Mouse (Mus musculus): ENCODE measurements around the gene Ucma. TPM values are rescaled to one million over a fixed set of nuclear protein-coding genes. Genes with fewer than 3 reads are reported as not detected.

Ucma gene
- polyA plus RNA-seq, 1 experiment from 2014 or later = not detected

- WGBS = 33% methylated on average over 5 of the region's 5 CpGs
- Histone ChIP-seq H3K27ac (no peak overlapping the region), H3K4me2 (no peak overlapping the region), H3K4me1 (0 out of 2 replicates have a peak, but pooled peaks cover 2% of the 10 kb centered on the region), H3K9ac (no peak overlapping the region), H3K27me3 (no peaks in the 10 kb centered on the region), H3K4me3 (replicated peaks) (no peak overlapping the region), H3K9me3 (replicated peaks) (no peaks in the 10 kb centered on the region), H3K36me3 (no peaks in the 10 kb centered on the region)
- ATAC-seq (replicated peaks; ENCODE audit: low FRiP score) = no peak
These were observed 8.1 kb downstream of the Ucma start for GRCm38 (mm10) chr2:4983987-4984386.

- WGBS = 82% methylated on average over 6 of the region's 6 CpGs
- no peak overlapping the region for H3K4me3 ChIP-seq (replicated peaks)
- ATAC-seq (replicated peaks; ENCODE audit: low FRiP score) = no peak
These were observed 9.1 kb downstream of the Ucma start for GRCm38 (mm10) chr2:4985000-4985399.

GRCm38 (mm10) chr2:4986798-4987197 lies 10.9 kb downstream of the Ucma start:
- Histone ChIP-seq H3K27me3 (no peaks in the 10 kb centered on the region), H3K4me2 (no peak overlapping the region), H3K9ac (no peak overlapping the region), H3K4me1 (0 out of 2 replicates have a peak, but pooled peaks cover 2% of the 10 kb centered on the region), H3K4me3 (replicated peaks) (no peak overlapping the region), H3K27ac (no peak overlapping the region), H3K9me3 (replicated peaks) (no peaks in the 10 kb centered on the region), H3K36me3 (peaks cover 17% of the 10 kb centered on the region)
- 67% methylated on average over 4 of the region's 4 CpGs for WGBS
- no peak for ATAC-seq (replicated peaks; ENCODE audit: low FRiP score)

More at GRCm38 (mm10) chr2:4985000-4985399, 9.1 kb downstream of the Ucma start:
- Histone ChIP-seq H3K4me1 (0 out of 2 replicates have a peak, but pooled peaks cover 2% of the 10 kb centered on the region), H3K9ac (no peak overlapping the region), H3K27me3 (no peaks in the 10 kb centered on the region), H3K9me3 (replicated peaks) (no peaks in the 10 kb centered on the region), H3K36me3 (peaks cover 2% of the 10 kb centered on the region; the same call in 1 of the 2 replicates), H3K4me2 (no peak overlapping the region), H3K27ac (no peak overlapping the region)

- H3K9me3 ChIP-seq (replicated peaks) = no peaks in the 10 kb centered on the region
- H3K27ac ChIP-seq = no peak overlapping the region
- 0 out of 2 replicates have a peak, but pooled peaks cover 2% of the 10 kb centered on the region for H3K4me1 ChIP-seq
- peaks cover 21% of the 10 kb centered on the region for H3K36me3 ChIP-seq
- H3K4me2 ChIP-seq = no peak overlapping the region
- H3K9ac ChIP-seq = no peak overlapping the region
- 76% methylated on average over 8 of the region's 8 CpGs for WGBS
- no peak overlapping the region for H3K4me3 ChIP-seq (replicated peaks)
- no peak for ATAC-seq (replicated peaks; ENCODE audit: low FRiP score)
- no peaks in the 10 kb centered on the region for H3K27me3 ChIP-seq
These were observed 11.7 kb downstream of the Ucma start for GRCm38 (mm10) chr2:4987388-4988180.

GRCm38 (mm10) chr2:4988826-4989424 lies 13.0 kb downstream of the Ucma start:
- Histone ChIP-seq H3K4me1 (0 out of 2 replicates have a peak, but pooled peaks cover 2% of the 10 kb centered on the region), H3K4me3 (replicated peaks) (no peak overlapping the region), H3K4me2 (no peak overlapping the region), H3K27me3 (no peaks in the 10 kb centered on the region), H3K9ac (no peak overlapping the region), H3K9me3 (replicated peaks) (no peaks in the 10 kb centered on the region), H3K27ac (no peak overlapping the region), H3K36me3 (peaks cover 35% of the 10 kb centered on the region)
- no peak for ATAC-seq (replicated peaks; ENCODE audit: low FRiP score)
- 79% methylated on average over 11 of the region's 11 CpGs for WGBS

GRCm38 (mm10) chr2:4993584-4993983 lies 17.7 kb downstream of the Ucma start:
- H3K27ac ChIP-seq = no peak overlapping the region
- no peaks in the 10 kb centered on the region for H3K4me1 ChIP-seq
- no peaks in the 10 kb centered on the region for H3K27me3 ChIP-seq
- no peak overlapping the region for H3K4me3 ChIP-seq (replicated peaks)
- no peak for ATAC-seq (replicated peaks; ENCODE audit: low FRiP score)
- H3K36me3 ChIP-seq = peaks cover 79% of the 10 kb centered on the region
- H3K9ac ChIP-seq = no peak overlapping the region
- 89% methylated on average over 11 of the region's 11 CpGs for WGBS
- H3K9me3 ChIP-seq (replicated peaks) = no peaks in the 10 kb centered on the region
- no peak overlapping the region for H3K4me2 ChIP-seq

GRCm38 (mm10) chr2:4994436-4994835 lies 18.5 kb downstream of the Ucma start:
- H3K36me3 ChIP-seq = peaks cover 86% of the 10 kb centered on the region
- H3K4me1 ChIP-seq = no peaks in the 10 kb centered on the region
- H3K9ac ChIP-seq = no peak overlapping the region
- H3K27ac ChIP-seq = no peak overlapping the region
- no peaks in the 10 kb centered on the region for H3K27me3 ChIP-seq
- ATAC-seq (replicated peaks; ENCODE audit: low FRiP score) = no peak
- no peaks in the 10 kb centered on the region for H3K9me3 ChIP-seq (replicated peaks)
- 91% methylated on average over 4 of the region's 4 CpGs for WGBS
- no peak overlapping the region for H3K4me3 ChIP-seq (replicated peaks)
- no peak overlapping the region for H3K4me2 ChIP-seq

- Histone ChIP-seq H3K4me1 (no peaks in the 10 kb centered on the region), H3K9ac (no peak overlapping the region), H3K27me3 (no peaks in the 10 kb centered on the region), H3K36me3 (peaks cover 92% of the 10 kb centered on the region), H3K4me2 (no peak overlapping the region), H3K27ac (no peak overlapping the region), H3K4me3 (replicated peaks) (no peak overlapping the region), H3K9me3 (replicated peaks) (no peaks in the 10 kb centered on the region)
- no peak for ATAC-seq (replicated peaks; ENCODE audit: low FRiP score)
- 92% methylated on average over 11 of the region's 11 CpGs for WGBS
These were observed 19.7 kb downstream of the Ucma start for GRCm38 (mm10) chr2:4995646-4996045.

GRCm38 (mm10) chr2:4996421-4996824 lies 20.5 kb downstream of the Ucma start:
- Histone ChIP-seq H3K36me3 (peaks cover 92% of the 10 kb centered on the region), H3K9me3 (replicated peaks) (no peaks in the 10 kb centered on the region), H3K27ac (no peak overlapping the region), H3K27me3 (no peaks in the 10 kb centered on the region), H3K4me1 (no peaks in the 10 kb centered on the region), H3K9ac (no peak overlapping the region), H3K4me3 (replicated peaks) (no peak overlapping the region), H3K4me2 (no peak overlapping the region)
- ATAC-seq (replicated peaks; ENCODE audit: low FRiP score) = no peak
- 91% methylated on average over 6 of the region's 6 CpGs for WGBS

- WGBS = 83% methylated on average over 3 of the region's 3 CpGs
- Histone ChIP-seq H3K4me3 (replicated peaks) (no peak overlapping the region), H3K27me3 (no peaks in the 10 kb centered on the region), H3K9me3 (replicated peaks) (no peaks in the 10 kb centered on the region), H3K27ac (no peak overlapping the region), H3K36me3 (peaks cover 94% of the 10 kb centered on the region), H3K4me1 (no peaks in the 10 kb centered on the region), H3K4me2 (no peak overlapping the region), H3K9ac (no peak overlapping the region)
- ATAC-seq (replicated peaks; ENCODE audit: low FRiP score) = no peak
These were observed 23.0 kb downstream of the Ucma start for GRCm38 (mm10) chr2:4998905-4999304.

- Histone ChIP-seq H3K27me3 (no peaks in the 10 kb centered on the region), H3K36me3 (peaks cover 94% of the 10 kb centered on the region), H3K4me3 (replicated peaks) (no peak overlapping the region), H3K27ac (no peak overlapping the region), H3K9ac (no peak overlapping the region), H3K9me3 (replicated peaks) (no peaks in the 10 kb centered on the region), H3K4me1 (no peaks in the 10 kb centered on the region), H3K4me2 (no peak overlapping the region)
- 92% methylated on average over 6 of the region's 6 CpGs for WGBS
- no peak for ATAC-seq (replicated peaks; ENCODE audit: low FRiP score)
These were observed 25.3 kb downstream of the Ucma start for GRCm38 (mm10) chr2:5001266-5001665.

GRCm38 (mm10) chr2:5007107-5007506 lies 31.2 kb downstream of the Ucma start:
- Histone ChIP-seq H3K4me3 (replicated peaks) (no peak overlapping the region), H3K36me3 (peaks cover 68% of the 10 kb centered on the region), H3K4me1 (peaks cover 11% of the 10 kb centered on the region), H3K27me3 (no peaks in the 10 kb centered on the region), H3K4me2 (no peak overlapping the region), H3K27ac (no peak overlapping the region), H3K9me3 (replicated peaks) (no peaks in the 10 kb centered on the region), H3K9ac (no peak overlapping the region)
- ATAC-seq (replicated peaks; ENCODE audit: low FRiP score) = no peak
- WGBS = 95% methylated on average over 4 of the region's 4 CpGs

Data from kidney, embryonic 15.5 days (tissue).